Mouse (Mus musculus): Measurements from ENCODE around the gene Dzip1l. TPM values are rescaled to one million over a fixed set of nuclear protein-coding genes. Genes with fewer than 3 reads are reported as not detected.

The Dzip1l gene
- total RNA-seq, 4 experiments from 2014 or later: 4.8 to 6.8 (median 5.1) TPM

Other genes starting within 250 kb of the Dzip1l start
- gene Mras, start 192.1 kb upstream of the Dzip1l start, total RNA-seq (2022): 100 to 1,000 TPM in 2 of 4 experiments, 10 to 100 TPM in 2; 57.5 to 105 (median 81.7) TPM
- not detected for gene Nme9, start 178.0 kb upstream of the Dzip1l start, total RNA-seq (2022)
- gene Armc8, start 60.6 kb upstream of the Dzip1l start, total RNA-seq (2022): 10 to 100 TPM; 31.3 to 35.5 (median 32.3) TPM
- 10 to 100 TPM; 13.4 to 17.3 (median 16.5) TPM for gene Dbr1, start 53.7 kb upstream of the Dzip1l start, total RNA-seq (2022)
- gene A4gnt, start 17.0 kb upstream of the Dzip1l start, total RNA-seq (2022): not detected
- not detected for gene Cldn18, start 87.8 kb downstream of the Dzip1l start, total RNA-seq (2022)
- gene Sox14, start 246.7 kb downstream of the Dzip1l start, total RNA-seq (2022): not detected

Data from adrenal gland, adult 8-10 months (tissue).